Mouse (Mus musculus): ENCODE measurements around the gene Adssl1.

GRCm38 (mm10) chr12:112646139-112646538, 26.3 kb downstream of the Adssl1 start:
- no peak for TF ChIP-seq POLR2AphosphoS2 (IDR thresholded peaks at IDR 0.05; ENCODE audit: low read length)
- no peak for TF ChIP-seq CTCF (IDR thresholded peaks at IDR 0.05 in 2 of 3, conservative IDR thresholded peaks at IDR 0.05 in 1 of 3; ENCODE audit: control insufficient read depth in 1 of 3, insufficient read depth in 1 of 3, low read depth in 2 of 3, low read length in 3 of 3, poor library complexity in 1 of 3, severe bottlenecking in 1 of 3)
